Mouse (Mus musculus) retina, adult 2 months (tissue): ENCODE data around the gene Ucn3.
"Not testable (repeated sequence)": the region's sequence is repeated elsewhere in the genome, so short reads cannot be mapped to it uniquely, and the experiment has no call there.

ENCODE experiments used
- DNase-seq: peaks from one replicate; pipeline ENCODE4 v3.0.0-alpha.2; 2012; ENCODE audit warnings: low read depth, low spot score

Ucn3 gene

GRCm38 (mm10) chr13:3945249-3945648 lies at the start of gene Ucn3:
TSS of gene Ucn3 (minus strand) at chr13:3945349.
- no peak for DNase-seq

GRCm38 (mm10) chr13:3992081-3992480 lies 46.9 kb upstream of the Ucn3 start:
- DNase-seq, result no peak

GRCm38 (mm10) chr13:3968849-3969248 lies 23.7 kb upstream of the Ucn3 start:
- DNase-seq, result no peak

GRCm38 (mm10) chr13:3951198-3951914 lies 6.2 kb upstream of the Ucn3 start:
- DNase-seq, result no peak

GRCm38 (mm10) chr13:3949477-3949876 lies 4.3 kb upstream of the Ucn3 start:
- no peak for DNase-seq

GRCm38 (mm10) chr13:3947267-3947666 lies 2.1 kb upstream of the Ucn3 start:
- DNase-seq, result no peak

GRCm38 (mm10) chr13:3944699-3945098 lies 450 bp downstream of the Ucn3 start:
- no peak for DNase-seq

GRCm38 (mm10) chr13:3926046-3926445 lies 19.1 kb downstream of the Ucn3 start:
- DNase-seq, result no peak

- DNase-seq, result no peak
Observed at GRCm38 (mm10) chr13:3925632-3926031, 19.5 kb downstream of the Ucn3 start.

- no peak for DNase-seq
Observed at GRCm38 (mm10) chr13:3924483-3924882, 20.7 kb downstream of the Ucn3 start.

- peak; percentile 59 for DNase-seq
Observed at GRCm38 (mm10) chr13:3917571-3918311, 27.4 kb downstream of the Ucn3 start, which contains the start of the genes Net1 and Tubal3. TSS of gene Net1 (minus strand) at chr13:3918220. TSS of gene Tubal3 (plus strand) at chr13:3918274.

- no peak for DNase-seq
Observed at GRCm38 (mm10) chr13:3913504-3913903, 31.6 kb downstream of the Ucn3 start.

- no peak for DNase-seq
Observed at GRCm38 (mm10) chr13:3910356-3910755, 34.8 kb downstream of the Ucn3 start.

- DNase-seq, result no peak
Observed at GRCm38 (mm10) chr13:3908262-3908661, 36.9 kb downstream of the Ucn3 start.

- DNase-seq, result no peak
Observed at GRCm38 (mm10) chr13:3907151-3907696, 37.9 kb downstream of the Ucn3 start.

- DNase-seq, result no peak
Observed at GRCm38 (mm10) chr13:3899301-3899700, 45.8 kb downstream of the Ucn3 start.

- DNase-seq, result not testable (repeated sequence)
Observed at GRCm38 (mm10) chr13:3898202-3898601, 46.9 kb downstream of the Ucn3 start.

GRCm38 (mm10) chr13:3896913-3897312 lies 48.2 kb downstream of the Ucn3 start:
- DNase-seq, result peak; percentile 46

GRCm38 (mm10) chr13:3896032-3896431 lies 49.1 kb downstream of the Ucn3 start:
- no peak for DNase-seq

GRCm38 (mm10) chr13:3895397-3895980 lies 49.7 kb downstream of the Ucn3 start:
- no peak for DNase-seq

GRCm38 (mm10) chr13:3894549-3894948 lies 50.6 kb downstream of the Ucn3 start:
- no peak for DNase-seq

GRCm38 (mm10) chr13:3893126-3893734 lies 51.9 kb downstream of the Ucn3 start:
- peak; percentile 74 for DNase-seq
